Mouse (Mus musculus): ENCODE measurements at regions not wholly inside any gene's neighbourhood (a gene's known extent, or its start where the extent isn't known, plus 50 kb on each side); places are given as distances from the start of the nearest gene placed in this dataset.

GRCm38 (mm10) chr6:37686094-37686493, 156.1 kb downstream of the Akr1d1 start:
- no peak for TF ChIP-seq MAX (IDR thresholded peaks at IDR 0.05; ENCODE audit: low read depth)
- no peak for TF ChIP-seq POLR2A (IDR thresholded peaks at IDR 0.05; ENCODE audit: insufficient read length, low read depth)

Measured in myocyte (in vitro differentiated cells).